Mouse (Mus musculus): ENCODE data around the gene 1110032A03Rik. TPM values are rescaled to one million over a fixed set of nuclear protein-coding genes. Genes with fewer than 3 reads are reported as not detected.

1110032A03Rik gene
- polyA plus RNA-seq, 1 experiment from 2014 or later: 24.4 TPM

- Histone ChIP-seq H3K27ac (peak overlapping the region; percentile 95), H3K4me1 (replicated peaks) (peaks cover 35% of the 10 kb centered on the region), H3K36me3 (no peaks in the 10 kb centered on the region), H3K9ac (peak overlapping the region; percentile 65), H3K9me3 (replicated peaks) (no peaks in the 10 kb centered on the region), H3K27me3 (no peaks in the 10 kb centered on the region), H3K4me3 (peak overlapping the region; percentile 71), H3K4me2 (peak overlapping the region; percentile 86)
- peak; percentile 89 for ATAC-seq (replicated peaks; ENCODE audit: insufficient number of reproducible peaks, insufficient read depth, low FRiP score, low read depth)
- WGBS: under 1% methylated on average over 45 of the region's 45 CpGs
These were observed 47.2 kb downstream of the 1110032A03Rik start for GRCm38 (mm10) chr9:50727925-50728651.

GRCm38 (mm10) chr9:50727171-50727924 is 48.0 kb downstream of the 1110032A03Rik start:
- peak; percentile 23 for ATAC-seq (replicated peaks; ENCODE audit: insufficient number of reproducible peaks, insufficient read depth, low FRiP score, low read depth)
- H3K4me1 ChIP-seq (replicated peaks): peaks cover 42% of the 10 kb centered on the region
- WGBS: 5% methylated on average over 30 of the region's 30 CpGs
- peak overlapping the region; percentile 71 for H3K4me3 ChIP-seq
- H3K27me3 ChIP-seq: no peaks in the 10 kb centered on the region
- peak overlapping the region; percentile 65 for H3K9ac ChIP-seq
- no peaks in the 10 kb centered on the region for H3K9me3 ChIP-seq (replicated peaks)
- H3K36me3 ChIP-seq: no peaks in the 10 kb centered on the region
- peak overlapping the region; percentile 95 for H3K27ac ChIP-seq
- H3K4me2 ChIP-seq: peak overlapping the region; percentile 86

- no peak for ATAC-seq (replicated peaks; ENCODE audit: insufficient number of reproducible peaks, insufficient read depth, low FRiP score, low read depth)
- H3K4me2 ChIP-seq: peak overlapping the region; percentile 86
- H3K36me3 ChIP-seq: no peaks in the 10 kb centered on the region
- H3K4me1 ChIP-seq (replicated peaks): peaks cover 54% of the 10 kb centered on the region
- peak overlapping the region; percentile 71; the same call in 1 of the 2 replicates for H3K4me3 ChIP-seq
- peak overlapping the region; percentile 95 for H3K27ac ChIP-seq
- no peak overlapping the region for H3K9ac ChIP-seq
- no peaks in the 10 kb centered on the region for H3K27me3 ChIP-seq
- 34% methylated on average over 8 of the region's 8 CpGs for WGBS
- no peaks in the 10 kb centered on the region for H3K9me3 ChIP-seq (replicated peaks)
These were observed 49.3 kb downstream of the 1110032A03Rik start for GRCm38 (mm10) chr9:50725921-50726590.

GRCm38 (mm10) chr9:50724661-50725330 is 50.5 kb downstream of the 1110032A03Rik start:
- no peaks in the 10 kb centered on the region for H3K36me3 ChIP-seq
- no peak for ATAC-seq (replicated peaks; ENCODE audit: insufficient number of reproducible peaks, insufficient read depth, low FRiP score, low read depth)
- H3K9ac ChIP-seq: no peak overlapping the region
- H3K4me3 ChIP-seq: no peak overlapping the region
- H3K9me3 ChIP-seq (replicated peaks): no peaks in the 10 kb centered on the region
- 0 out of 2 replicates have a peak overlapping the region, but pooled peaks have one; percentile 6 for H3K4me2 ChIP-seq
- peaks cover 56% of the 10 kb centered on the region for H3K4me1 ChIP-seq (replicated peaks)
- peak overlapping the region; percentile 95 for H3K27ac ChIP-seq
- WGBS: 41% methylated on average over 3 of the region's 3 CpGs
- no peaks in the 10 kb centered on the region for H3K27me3 ChIP-seq

- no peak overlapping the region for H3K4me2 ChIP-seq
- H3K4me3 ChIP-seq: no peak overlapping the region
- no peak for ATAC-seq (replicated peaks; ENCODE audit: insufficient number of reproducible peaks, insufficient read depth, low FRiP score, low read depth)
- no peaks in the 10 kb centered on the region for H3K9me3 ChIP-seq (replicated peaks)
- 68% methylated on average over 2 of the region's 2 CpGs for WGBS
- no peak overlapping the region for H3K9ac ChIP-seq
- H3K27ac ChIP-seq: peak overlapping the region; percentile 95
- no peaks in the 10 kb centered on the region for H3K36me3 ChIP-seq
- H3K4me1 ChIP-seq (replicated peaks): peaks cover 56% of the 10 kb centered on the region
- no peaks in the 10 kb centered on the region for H3K27me3 ChIP-seq
These were observed 51.2 kb downstream of the 1110032A03Rik start for GRCm38 (mm10) chr9:50724147-50724546.

GRCm38 (mm10) chr9:50723406-50723805 is 51.9 kb downstream of the 1110032A03Rik start:
- Histone ChIP-seq H3K4me1 (replicated peaks) (peaks cover 56% of the 10 kb centered on the region), H3K4me3 (peak overlapping the region; percentile 26), H3K9ac (peak overlapping the region; percentile 34; the same call in 1 of the 2 replicates), H3K4me2 (peak overlapping the region; percentile 63), H3K36me3 (no peaks in the 10 kb centered on the region), H3K27me3 (no peaks in the 10 kb centered on the region), H3K27ac (peak overlapping the region; percentile 95), H3K9me3 (replicated peaks) (no peaks in the 10 kb centered on the region)
- 14% methylated on average over 7 of the region's 7 CpGs for WGBS
- peak; percentile 20; the same call in 1 of the 2 replicates for ATAC-seq (replicated peaks; ENCODE audit: insufficient number of reproducible peaks, insufficient read depth, low FRiP score, low read depth)

- ATAC-seq (replicated peaks; ENCODE audit: insufficient number of reproducible peaks, insufficient read depth, low FRiP score, low read depth): no peak
- H3K9me3 ChIP-seq (replicated peaks): no peaks in the 10 kb centered on the region
- H3K9ac ChIP-seq: no peak overlapping the region
- H3K27ac ChIP-seq: peak overlapping the region; percentile 95
- no peaks in the 10 kb centered on the region for H3K36me3 ChIP-seq
- peak overlapping the region; percentile 63 for H3K4me2 ChIP-seq
- 30% methylated on average over 8 of the region's 8 CpGs for WGBS
- no peaks in the 10 kb centered on the region for H3K27me3 ChIP-seq
- H3K4me3 ChIP-seq: no peak overlapping the region; the same call in 1 of the 2 replicates
- H3K4me1 ChIP-seq (replicated peaks): peaks cover 56% of the 10 kb centered on the region
These were observed 52.8 kb downstream of the 1110032A03Rik start for GRCm38 (mm10) chr9:50722451-50722911.

- Histone ChIP-seq H3K4me2 (no peak overlapping the region), H3K4me3 (no peak overlapping the region), H3K9me3 (replicated peaks) (no peaks in the 10 kb centered on the region), H3K27ac (no peak overlapping the region; the same call in 1 of the 2 replicates), H3K27me3 (no peaks in the 10 kb centered on the region), H3K4me1 (replicated peaks) (peaks cover 42% of the 10 kb centered on the region), H3K9ac (no peak overlapping the region), H3K36me3 (no peaks in the 10 kb centered on the region)
- 41% methylated on average over 12 of the region's 12 CpGs for WGBS
- ATAC-seq (replicated peaks; ENCODE audit: insufficient number of reproducible peaks, insufficient read depth, low FRiP score, low read depth): no peak
These were observed 54.3 kb downstream of the 1110032A03Rik start for GRCm38 (mm10) chr9:50721061-50721460.

GRCm38 (mm10) chr9:50718878-50719277 is 56.4 kb downstream of the 1110032A03Rik start:
- Histone ChIP-seq H3K27me3 (no peaks in the 10 kb centered on the region), H3K4me3 (no peak overlapping the region), H3K36me3 (no peaks in the 10 kb centered on the region), H3K27ac (no peak overlapping the region), H3K4me1 (replicated peaks) (peaks cover 24% of the 10 kb centered on the region), H3K4me2 (no peak overlapping the region), H3K9ac (no peak overlapping the region), H3K9me3 (replicated peaks) (no peaks in the 10 kb centered on the region)
- 56% methylated on average over 4 of the region's 4 CpGs for WGBS
- no peak for ATAC-seq (replicated peaks; ENCODE audit: insufficient number of reproducible peaks, insufficient read depth, low FRiP score, low read depth)

GRCm38 (mm10) chr9:50714188-50714587 is 61.1 kb downstream of the 1110032A03Rik start:
- Histone ChIP-seq H3K9me3 (replicated peaks) (no peaks in the 10 kb centered on the region), H3K36me3 (peaks cover 2% of the 10 kb centered on the region; the same call in 1 of the 2 replicates), H3K27ac (no peak overlapping the region), H3K27me3 (no peaks in the 10 kb centered on the region), H3K4me2 (no peak overlapping the region), H3K4me3 (no peak overlapping the region), H3K9ac (no peak overlapping the region), H3K4me1 (replicated peaks) (no peaks in the 10 kb centered on the region)
- ATAC-seq (replicated peaks; ENCODE audit: insufficient number of reproducible peaks, insufficient read depth, low FRiP score, low read depth): no peak
- 56% methylated on average over 4 of the region's 4 CpGs for WGBS
